Mouse (Mus musculus) hindbrain, embryonic 11.5 days (tissue): Measurements from ENCODE around the gene Ccdc85a. TPM values are rescaled to one million over a fixed set of nuclear protein-coding genes. Genes with fewer than 3 reads are reported as not detected.

Source experiments
- polyA plus RNA-seq: library from polyadenylated mRNA; unstranded; fragments of >200 nt; fragmentation: Nextera tagmentation; extraction: Ambion mirVana; gene quantifications from 2 replicates; pipeline ENCODE4 v1.2.1, GENCODE M21; 2014

Gene Ccdc85a
- polyA plus RNA-seq, 1 experiment from 2014 or later: 4.1 TPM

Other genes with a start within 250 kb of the Ccdc85a start
- gene Gm6685, start 244.5 kb downstream of the Ccdc85a start, polyA plus RNA-seq: not detected in 2 replicates